Mouse (Mus musculus) cortical plate, adult 2 months (tissue): ENCODE data around the gene Ms4a14.

Experiments used
- CTCF ChIP-seq: fragments of 200-500 bp; IDR thresholded peaks from 2 replicates; pipeline ENCODE4 v1.5.1; 2011; ENCODE audit warnings: mild to moderate bottlenecking, control low read depth, low read length; ENCODE audit not compliant: insufficient read depth; ENCODE audit errors: extremely low read depth
- POLR2A ChIP-seq: fragments of 200-500 bp; IDR thresholded peaks from 2 replicates; pipeline ENCODE4 v1.6.1; 2011; ENCODE audit warnings: mild to moderate bottlenecking, low read length, control low read depth; ENCODE audit not compliant: insufficient read depth; ENCODE audit errors: extremely low read depth

- TF ChIP-seq CTCF: no peak
- no peak for TF ChIP-seq POLR2A
Observed at GRCm38 (mm10) chr19:11343992-11344391, 29.7 kb upstream of the Ms4a14 start.
